Mouse (Mus musculus) liver, embryonic 11.5 days (tissue): ENCODE measurements around the gene Dip2b. TPM values are rescaled to one million over a fixed set of nuclear protein-coding genes. Genes with fewer than 3 reads are reported as not detected.

Experiments
- ATAC-seq: fragments of 200-750 bp; cut with Nextera tagmentation; replicated peaks from 2 replicates; pipeline ENCODE4 v1.8.0; 2017; ENCODE audit warnings: moderate number of reproducible peaks, mild to moderate bottlenecking, moderate TSS enrichment, moderate library complexity; ENCODE audit not compliant: low FRiP score
- DNase-seq: peaks from one replicate; pipeline ENCODE4 v3.0.0-alpha.2; 2017; ENCODE audit warnings: low spot score
- H3K27ac ChIP-seq: fragments of 300-500 bp; sonication (generic); 2 replicates; pipeline ENCODE4 v1.5.1; 2014; ENCODE audit warnings: mild to moderate bottlenecking, low read depth, low read length, control low read depth
- H3K27me3 ChIP-seq: fragments of 300-500 bp; sonication (generic); replicated peaks from 2 replicates; pipeline ENCODE4 v1.6.1; 2014; ENCODE audit warnings: low read length, mixed read lengths; ENCODE audit not compliant: control insufficient read depth, insufficient read depth
- H3K36me3 ChIP-seq: fragments of 300-500 bp; sonication (generic); 2 replicates; pipeline ENCODE4 v1.6.1; 2014; ENCODE audit warnings: mild to moderate bottlenecking, low read length, moderate library complexity, mixed read lengths; ENCODE audit not compliant: control insufficient read depth, insufficient read depth
- H3K4me1 ChIP-seq: fragments of 300-500 bp; sonication (generic); replicated peaks from 2 replicates; pipeline ENCODE4 v1.6.1; 2014; ENCODE audit warnings: low read length, mixed read lengths; ENCODE audit not compliant: control insufficient read depth, insufficient read depth
- H3K4me2 ChIP-seq: fragments of 300-500 bp; sonication (generic); 2 replicates; pipeline ENCODE4 v1.6.1; 2014; ENCODE audit warnings: mild to moderate bottlenecking, control low read depth, moderate library complexity
- H3K4me3 ChIP-seq: fragments of 300-500 bp; sonication (generic); 2 replicates; pipeline ENCODE4 v1.5.1; 2014; ENCODE audit warnings: low read depth, low read length, control low read depth
- H3K9ac ChIP-seq: fragments of 300-500 bp; sonication (generic); 2 replicates; pipeline ENCODE4 v1.6.1; 2014; ENCODE audit warnings: low read depth, low read length, control low read depth
- H3K9me3 ChIP-seq: fragments of 300-500 bp; sonication (generic); 2 replicates; pipeline ENCODE4 v1.6.1; 2016; ENCODE audit warnings: low read length, inconsistent platforms, mixed read lengths; ENCODE audit not compliant: control insufficient read depth
- WGBS: fragments of 180-500 bp; shearing (Covaris S2); extraction: QIAGEN DNeasy Blood & Tissue Kit; methylation state at CpG from one replicate; pipeline ENCODE4 v1.1.7; 2014; 5-methylcytosine and 5-hydroxymethylcytosine counted together
- polyA plus RNA-seq: library from polyadenylated mRNA; unstranded; fragments of >200 nt; fragmentation: Nextera tagmentation; extraction: Ambion mirVana; gene quantifications from 2 replicates; pipeline ENCODE4 v1.2.1, GENCODE M21; 2014

The Dip2b gene
- polyA plus RNA-seq, 1 experiment from 2014 or later, result 10.4 TPM

GRCm38 (mm10) chr15:100213339-100213738 is 174.9 kb downstream of the Dip2b start:
- DNase-seq (no peak), ATAC-seq (no peak)
- no peaks in the 10 kb centered on the region for H3K9me3 ChIP-seq
- WGBS, result 83% methylated on average over 2 of the region's 2 CpGs
- no peak overlapping the region for H3K4me2 ChIP-seq
- H3K27ac ChIP-seq, result no peak overlapping the region
- H3K36me3 ChIP-seq, result peaks cover 26% of the 10 kb centered on the region
- no peaks in the 10 kb centered on the region for H3K27me3 ChIP-seq
- no peak overlapping the region for H3K9ac ChIP-seq
- no peak overlapping the region for H3K4me3 ChIP-seq
- no peaks in the 10 kb centered on the region for H3K4me1 ChIP-seq

GRCm38 (mm10) chr15:100215092-100215491 is 176.6 kb downstream of the Dip2b start:
- no peaks in the 10 kb centered on the region for H3K9me3 ChIP-seq
- H3K36me3 ChIP-seq, result peaks cover 14% of the 10 kb centered on the region
- H3K4me1 ChIP-seq, result no peaks in the 10 kb centered on the region
- DNase-seq (no peak), ATAC-seq (no peak)
- H3K27me3 ChIP-seq, result no peaks in the 10 kb centered on the region
- WGBS, result 82% methylated on average over 11 of the region's 11 CpGs
- H3K4me3 ChIP-seq, result no peak overlapping the region
- H3K4me2 ChIP-seq, result no peak overlapping the region
- no peak overlapping the region for H3K27ac ChIP-seq
- no peak overlapping the region for H3K9ac ChIP-seq

GRCm38 (mm10) chr15:100216173-100216572 is 177.7 kb downstream of the Dip2b start:
- Histone ChIP-seq H3K36me3 (peaks cover 9% of the 10 kb centered on the region), H3K9ac (no peak overlapping the region), H3K27me3 (no peaks in the 10 kb centered on the region), H3K4me3 (no peak overlapping the region), H3K27ac (no peak overlapping the region), H3K4me1 (no peaks in the 10 kb centered on the region), H3K9me3 (no peaks in the 10 kb centered on the region), H3K4me2 (no peak overlapping the region)
- ATAC-seq (no peak), DNase-seq (no peak)
- 90% methylated on average over 9 of the region's 9 CpGs for WGBS

GRCm38 (mm10) chr15:100218018-100218417 is 179.6 kb downstream of the Dip2b start:
- H3K4me1 ChIP-seq, result no peaks in the 10 kb centered on the region
- H3K27ac ChIP-seq, result no peak overlapping the region
- no peaks in the 10 kb centered on the region for H3K9me3 ChIP-seq
- DNase-seq (no peak), ATAC-seq (no peak)
- H3K4me3 ChIP-seq, result no peak overlapping the region
- H3K9ac ChIP-seq, result no peak overlapping the region
- no peak overlapping the region for H3K4me2 ChIP-seq
- WGBS, result 90% methylated on average over 3 of the region's 3 CpGs
- H3K36me3 ChIP-seq, result peaks cover 2% of the 10 kb centered on the region; the same call in 1 of the 2 replicates
- no peaks in the 10 kb centered on the region for H3K27me3 ChIP-seq

- DNase-seq (no peak), ATAC-seq (no peak)
- H3K4me1 ChIP-seq, result no peaks in the 10 kb centered on the region
- no peaks in the 10 kb centered on the region for H3K27me3 ChIP-seq
- H3K9ac ChIP-seq, result no peak overlapping the region
- H3K4me2 ChIP-seq, result no peak overlapping the region
- H3K9me3 ChIP-seq, result 0 out of 2 replicates have a peak, but pooled peaks cover 2% of the 10 kb centered on the region
- no peak overlapping the region for H3K27ac ChIP-seq
- H3K36me3 ChIP-seq, result 0 out of 2 replicates have a peak, but pooled peaks cover 2% of the 10 kb centered on the region
- no peak overlapping the region for H3K4me3 ChIP-seq
- 50% methylated on average over 1 of the region's 1 CpGs for WGBS
Measured at GRCm38 (mm10) chr15:100219396-100219795, 180.9 kb downstream of the Dip2b start.

GRCm38 (mm10) chr15:100220916-100221315 is 182.5 kb downstream of the Dip2b start:
- Histone ChIP-seq H3K9ac (no peak overlapping the region), H3K4me3 (no peak overlapping the region), H3K27me3 (no peaks in the 10 kb centered on the region), H3K9me3 (0 out of 2 replicates have a peak, but pooled peaks cover 2% of the 10 kb centered on the region), H3K4me2 (no peak overlapping the region), H3K27ac (no peak overlapping the region), H3K36me3 (no peaks in the 10 kb centered on the region), H3K4me1 (0 out of 2 replicates have a peak, but pooled peaks cover under 1% of the 10 kb centered on the region)
- 87% methylated on average over 7 of the region's 7 CpGs for WGBS
- ATAC-seq (no peak), DNase-seq (no peak)

GRCm38 (mm10) chr15:100225381-100225780 is 186.9 kb downstream of the Dip2b start:
- WGBS, result 91% methylated on average over 4 of the region's 4 CpGs
- Histone ChIP-seq H3K9ac (no peak overlapping the region), H3K36me3 (no peaks in the 10 kb centered on the region), H3K9me3 (0 out of 2 replicates have a peak, but pooled peaks cover 2% of the 10 kb centered on the region), H3K27me3 (no peaks in the 10 kb centered on the region), H3K4me3 (no peak overlapping the region), H3K4me1 (peaks cover 12% of the 10 kb centered on the region), H3K27ac (no peak overlapping the region), H3K4me2 (no peak overlapping the region)
- ATAC-seq (no peak), DNase-seq (no peak)

- no peak overlapping the region for H3K9ac ChIP-seq
- no peak for ATAC-seq
- H3K9me3 ChIP-seq, result 0 out of 2 replicates have a peak, but pooled peaks cover 2% of the 10 kb centered on the region
- H3K27me3 ChIP-seq, result no peaks in the 10 kb centered on the region
- no peaks in the 10 kb centered on the region for H3K36me3 ChIP-seq
- peaks cover 12% of the 10 kb centered on the region for H3K4me1 ChIP-seq
- DNase-seq, result no peak
- H3K27ac ChIP-seq, result no peak overlapping the region
- peak overlapping the region; percentile 58; the same call in 1 of the 2 replicates for H3K4me2 ChIP-seq
- H3K4me3 ChIP-seq, result no peak overlapping the region
- WGBS, result 85% methylated on average over 1 of the region's 1 CpGs
Measured at GRCm38 (mm10) chr15:100225891-100226290, 187.4 kb downstream of the Dip2b start.

GRCm38 (mm10) chr15:100227031-100227662 is 188.7 kb downstream of the Dip2b start:
- no peaks in the 10 kb centered on the region for H3K36me3 ChIP-seq
- peak overlapping the region; percentile 99 for H3K9ac ChIP-seq
- 0 out of 2 replicates have a peak, but pooled peaks cover 2% of the 10 kb centered on the region for H3K9me3 ChIP-seq
- ATAC-seq, result peak; percentile 81
- peak overlapping the region; percentile 99 for H3K27ac ChIP-seq
- WGBS, result 1% methylated on average over 17 of the region's 17 CpGs
- peaks cover 21% of the 10 kb centered on the region for H3K4me1 ChIP-seq
- peak overlapping the region; percentile 58 for H3K4me2 ChIP-seq
- DNase-seq, result peak; percentile 58
- H3K4me3 ChIP-seq, result peak overlapping the region; percentile 81
- no peaks in the 10 kb centered on the region for H3K27me3 ChIP-seq
